Mouse (Mus musculus): ENCODE measurements around the gene Gm7030. TPM values are rescaled to one million over a fixed set of nuclear protein-coding genes. Genes with fewer than 3 reads are reported as not detected.
"Not testable (repeated sequence)": the region's sequence is repeated elsewhere in the genome, so short reads cannot be mapped to it uniquely, and the experiment has no call there.

Gene Gm7030
- not detected in 2 replicates for polyA plus RNA-seq (2015; fragmentation: Nextera tagmentation; extraction: Ambion mirVana)

DNA sequence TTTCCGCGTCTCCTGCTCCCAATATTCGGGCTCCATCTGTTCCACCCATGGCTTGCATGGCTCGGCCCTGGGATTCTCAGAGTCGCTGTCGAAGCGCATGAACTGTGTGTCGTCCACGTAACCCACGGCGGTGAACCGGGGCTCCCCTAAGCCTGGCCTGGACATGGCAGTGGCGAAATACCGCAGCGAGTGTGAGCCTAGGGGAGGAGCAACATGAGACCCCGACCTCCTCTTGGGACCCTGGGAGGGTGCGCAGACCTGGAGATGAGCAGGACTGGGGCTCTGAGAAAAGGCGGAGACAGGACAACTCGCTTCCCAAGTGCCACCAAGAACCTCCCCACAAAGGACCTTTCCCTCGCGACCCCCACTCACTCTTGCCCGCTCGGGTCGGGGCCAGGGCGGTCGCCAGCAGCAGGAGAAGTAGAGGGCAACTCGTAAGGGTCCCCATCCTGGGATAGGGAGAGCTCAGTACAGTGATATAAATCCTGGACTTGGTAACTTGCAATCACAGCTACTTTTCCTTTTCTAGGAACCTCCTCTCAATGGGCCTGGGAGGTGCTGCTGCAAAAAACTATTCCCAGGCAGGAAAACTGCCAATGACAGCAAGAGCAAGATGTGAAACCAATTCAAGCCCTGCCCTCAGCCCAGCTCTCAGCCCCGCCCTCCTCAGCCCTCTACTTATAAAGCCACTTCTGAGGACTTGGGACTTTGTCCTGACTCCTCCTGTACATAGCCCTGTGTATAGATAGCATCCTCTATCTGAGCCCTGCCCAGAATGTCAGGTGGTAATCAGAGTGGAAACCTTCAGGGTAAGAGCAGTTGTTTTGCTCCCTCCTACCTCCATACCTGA, at the start of gene Gm7030:
Gm7030 (minus strand) TSS at position 458 of the 850 bp plus-strand sequence.
- 20% methylated on average over 28 of the region's 28 CpGs for WGBS
- H3K27me3 ChIP-seq, result peaks cover 22% of the 10 kb centered on the region; the same call in 1 of the 2 replicates
- not testable (repeated sequence) for H3K27ac ChIP-seq; H3K4me3 ChIP-seq; H3K36me3 ChIP-seq; H3K4me2 ChIP-seq; H3K4me1 ChIP-seq; H3K9ac ChIP-seq; ATAC-seq (ENCODE audit: insufficient number of reproducible peaks, low FRiP score, low TSS enrichment, low read depth); H3K9me3 ChIP-seq

DNA sequence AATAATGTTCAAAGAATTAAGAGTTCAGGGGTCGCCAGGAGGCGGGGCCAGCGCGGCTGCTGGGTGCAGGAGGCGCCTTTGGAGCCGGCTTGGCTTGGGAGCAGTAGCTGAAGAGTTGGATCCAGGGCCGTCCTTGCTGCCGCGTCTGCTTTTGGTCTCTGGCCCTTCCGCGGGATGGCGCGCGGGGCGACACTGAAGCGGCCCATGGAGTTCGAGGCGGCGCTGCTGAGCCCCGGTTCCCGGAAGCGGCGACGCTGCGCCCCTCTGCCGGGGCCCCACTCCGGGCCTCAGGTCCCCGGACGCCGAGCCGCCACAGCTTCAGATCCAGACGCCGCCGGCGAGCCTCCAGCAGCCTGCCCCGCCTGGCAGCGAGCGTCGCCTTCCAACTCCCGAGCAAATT, 49.7 kb upstream of the Gm7030 start:
- H3K9ac ChIP-seq, result peak overlapping the region; percentile 33; the same call in 1 of the 2 replicates
- not testable (repeated sequence) for ATAC-seq (ENCODE audit: insufficient number of reproducible peaks, low FRiP score, low TSS enrichment, low read depth); H3K4me1 ChIP-seq; H3K27ac ChIP-seq; H3K36me3 ChIP-seq; H3K9me3 ChIP-seq
- H3K4me3 ChIP-seq, result peak overlapping the region; percentile 42
- H3K27me3 ChIP-seq, result peaks cover 28% of the 10 kb centered on the region
- WGBS, result under 1% methylated on average over 40 of the region's 40 CpGs
- peak overlapping the region; percentile 71 for H3K4me2 ChIP-seq

DNA sequence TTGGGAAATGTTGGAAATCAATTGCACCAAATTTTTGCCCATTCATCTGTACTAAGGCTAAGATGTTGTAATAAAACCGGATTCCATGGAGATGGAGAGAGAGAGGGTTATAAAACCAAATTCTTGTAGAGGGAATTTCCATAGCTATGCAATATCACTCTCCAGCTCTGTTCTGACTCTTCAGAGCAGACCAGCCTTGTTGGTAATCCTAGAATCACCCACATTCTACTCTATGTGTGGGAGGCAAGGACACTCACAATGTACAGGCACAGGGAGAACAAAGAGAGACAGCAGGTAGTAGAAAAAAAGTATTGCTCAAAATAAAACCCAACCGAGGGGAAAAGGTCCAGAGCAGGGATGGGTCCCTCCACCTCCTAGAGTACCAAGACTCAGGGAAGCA, 46.9 kb upstream of the Gm7030 start:
- not testable (repeated sequence) for H3K4me3 ChIP-seq; H3K4me2 ChIP-seq; ATAC-seq (ENCODE audit: insufficient number of reproducible peaks, low FRiP score, low TSS enrichment, low read depth); H3K27ac ChIP-seq; H3K9ac ChIP-seq; H3K4me1 ChIP-seq; H3K36me3 ChIP-seq; H3K9me3 ChIP-seq
- H3K27me3 ChIP-seq, result peaks cover 11% of the 10 kb centered on the region; the same call in 1 of the 2 replicates
- no CpG with 5 or more reads among the region's 2 CpGs for WGBS

GRCm38 (mm10) chr17:36170287-36170814, 41.1 kb upstream of the Gm7030 start:
- no peak for ATAC-seq (ENCODE audit: insufficient number of reproducible peaks, low FRiP score, low TSS enrichment, low read depth)
- Histone ChIP-seq H3K4me1 (peaks cover 11% of the 10 kb centered on the region), H3K27ac (no peak overlapping the region), H3K4me3 (no peak overlapping the region), H3K9ac (no peak overlapping the region), H3K36me3 (no peaks in the 10 kb centered on the region), H3K4me2 (no peak overlapping the region), H3K27me3 (peaks cover 49% of the 10 kb centered on the region), H3K9me3 (no peaks in the 10 kb centered on the region)
- 55% methylated on average over 1 of the region's 1 CpGs for WGBS

DNA sequence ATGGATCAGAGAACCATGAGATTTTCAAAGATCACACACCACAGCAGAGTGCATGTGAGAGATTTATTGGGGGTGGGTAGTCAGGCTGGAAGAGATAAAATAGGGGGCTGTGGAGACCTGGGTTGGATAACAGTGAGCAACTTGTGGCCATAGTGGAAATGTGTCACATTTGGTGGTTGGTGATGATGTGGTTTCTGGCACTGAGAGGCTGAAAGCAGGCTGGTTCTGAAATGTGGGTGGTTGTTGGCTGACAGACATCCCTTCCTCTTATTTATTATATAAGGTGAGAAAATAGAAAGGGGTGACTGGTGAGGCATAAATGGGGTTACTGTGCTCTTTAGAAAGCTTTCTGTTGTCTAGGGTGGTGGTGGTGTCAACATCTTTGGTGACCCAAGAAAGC, 40.5 kb upstream of the Gm7030 start:
- no peak overlapping the region for H3K9ac ChIP-seq
- no peak overlapping the region for H3K4me2 ChIP-seq
- H3K27me3 ChIP-seq, result peaks cover 55% of the 10 kb centered on the region
- H3K36me3 ChIP-seq, result no peaks in the 10 kb centered on the region
- peaks cover 11% of the 10 kb centered on the region for H3K4me1 ChIP-seq
- H3K4me3 ChIP-seq, result no peak overlapping the region
- H3K9me3 ChIP-seq, result no peaks in the 10 kb centered on the region
- H3K27ac ChIP-seq, result no peak overlapping the region
- no peak for ATAC-seq (ENCODE audit: insufficient number of reproducible peaks, low FRiP score, low TSS enrichment, low read depth)

DNA sequence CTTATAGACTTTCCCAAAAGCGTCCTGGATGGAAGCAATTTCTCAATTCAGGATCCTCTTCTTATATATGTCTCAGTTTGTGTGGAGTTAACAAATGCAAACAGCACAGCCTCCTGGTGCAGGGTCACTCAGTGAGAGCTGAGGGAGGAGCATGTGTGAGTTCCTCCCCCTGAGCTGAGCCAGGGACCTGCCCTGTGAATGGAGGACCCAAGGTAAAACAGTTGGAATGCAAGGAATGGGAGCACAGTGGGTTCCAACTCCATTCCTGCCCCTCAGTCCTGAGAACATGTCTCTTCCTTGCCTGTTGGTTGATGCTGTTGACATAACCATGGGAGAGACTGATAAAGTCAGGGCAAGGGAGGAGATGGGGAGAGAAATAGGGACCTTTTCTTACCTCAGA, 39.9 kb upstream of the Gm7030 start:
- not testable (repeated sequence) for H3K27ac ChIP-seq; H3K36me3 ChIP-seq; H3K4me2 ChIP-seq; ATAC-seq (ENCODE audit: insufficient number of reproducible peaks, low FRiP score, low TSS enrichment, low read depth); H3K9ac ChIP-seq; H3K9me3 ChIP-seq; H3K4me3 ChIP-seq
- 61% methylated on average over 1 of the region's 1 CpGs for WGBS
- Histone ChIP-seq H3K27me3 (peaks cover 59% of the 10 kb centered on the region), H3K4me1 (peaks cover 11% of the 10 kb centered on the region)

DNA sequence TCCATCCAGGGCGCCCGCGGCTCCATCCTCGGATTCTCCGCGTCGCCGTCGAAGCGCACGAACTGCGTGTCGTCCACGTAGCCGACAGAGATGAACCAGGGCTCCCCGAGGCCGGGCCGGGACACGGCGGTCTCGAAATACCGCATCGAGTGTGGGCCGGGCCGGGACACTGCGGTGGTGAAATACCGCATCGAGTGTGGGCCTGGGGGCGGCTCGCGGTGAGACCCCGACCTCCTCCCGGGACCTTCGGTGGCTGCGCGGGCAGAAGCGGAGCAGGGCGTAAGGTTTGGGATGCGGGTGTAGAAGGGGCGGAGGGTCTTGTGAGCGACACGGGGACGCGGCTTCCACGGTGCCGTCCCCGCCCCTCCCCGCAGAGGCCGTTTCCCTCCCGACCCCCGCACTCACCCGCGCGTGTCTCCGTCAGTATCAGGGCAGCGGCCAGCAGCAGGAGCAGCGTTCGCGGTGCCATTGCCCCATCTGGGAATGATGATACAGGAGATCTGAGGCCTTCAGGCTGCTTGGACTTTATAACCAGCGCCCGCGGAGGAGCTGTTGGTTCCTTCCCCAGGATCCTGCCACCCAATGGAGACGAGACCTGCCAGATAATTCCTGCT, 38.9 kb upstream of the Gm7030 start, which contains the start of gene Gm8909:
Gm8909 (minus strand) TSS at position 499 of the 614 bp plus-strand sequence.
- H3K9ac ChIP-seq, result no peak within 1 kb of the TSS
- H3K4me3 ChIP-seq, result peak within 1 kb of the TSS; percentile 38
- H3K27ac ChIP-seq, result no peak within 1 kb of the TSS
- no peaks in the 10 kb centered on the region for H3K36me3 ChIP-seq
- no peaks in the 10 kb centered on the region for H3K9me3 ChIP-seq
- no peak for ATAC-seq (ENCODE audit: insufficient number of reproducible peaks, low FRiP score, low TSS enrichment, low read depth)
- peak within 1 kb of the TSS; percentile 51 for H3K4me2 ChIP-seq
- peaks cover 11% of the 10 kb centered on the region for H3K4me1 ChIP-seq
- 3% methylated on average over 62 of the region's 63 CpGs for WGBS
- H3K27me3 ChIP-seq, result peaks cover 66% of the 10 kb centered on the region

DNA sequence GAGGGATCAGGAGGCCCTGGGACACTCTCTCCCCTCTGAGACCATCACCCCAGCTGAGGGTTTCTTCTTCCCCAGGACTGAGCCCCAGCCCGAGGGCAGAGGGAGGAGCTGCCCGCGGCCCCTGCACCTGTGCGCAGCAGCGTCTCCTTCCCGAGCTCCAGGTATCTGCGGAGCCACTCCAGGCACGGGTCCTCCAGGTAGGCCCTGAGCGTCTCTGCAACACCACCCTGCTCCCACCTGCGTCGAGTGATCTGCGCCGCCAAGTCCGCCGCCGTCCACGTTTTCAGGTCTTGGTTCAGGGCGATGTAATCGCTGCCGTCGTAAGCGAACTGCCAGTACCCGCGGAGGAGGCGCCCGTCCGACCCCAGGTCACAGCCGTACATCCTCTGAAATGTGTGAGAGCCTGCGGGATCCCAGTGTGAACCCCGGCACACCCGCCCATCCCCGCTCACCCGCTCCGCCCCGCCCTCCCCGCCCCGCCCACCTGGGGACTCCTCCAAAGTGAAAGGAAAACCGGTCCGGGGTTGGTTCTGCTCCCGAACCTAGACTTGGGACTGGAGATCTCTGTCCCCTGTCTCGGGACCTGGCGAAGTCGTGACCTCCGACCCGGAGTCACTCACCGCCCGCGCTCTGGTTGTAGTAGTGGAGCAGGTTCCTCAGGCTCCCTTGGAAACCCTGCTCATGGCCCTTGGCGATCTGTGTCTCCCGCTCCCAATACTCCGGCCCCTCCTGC, 38.2 kb upstream of the Gm7030 start:
- Histone ChIP-seq H3K4me1 (peaks cover 11% of the 10 kb centered on the region), H3K27me3 (peaks cover 70% of the 10 kb centered on the region), H3K9ac (no peak overlapping the region), H3K27ac (no peak overlapping the region), H3K36me3 (no peaks in the 10 kb centered on the region), H3K4me3 (peak overlapping the region; percentile 38), H3K4me2 (peak overlapping the region; percentile 51), H3K9me3 (no peaks in the 10 kb centered on the region)
- no peak for ATAC-seq (ENCODE audit: insufficient number of reproducible peaks, low FRiP score, low TSS enrichment, low read depth)
- WGBS, result 1% methylated on average over 46 of the region's 51 CpGs

- Histone ChIP-seq H3K27me3 (peaks cover 75% of the 10 kb centered on the region), H3K4me1 (peaks cover 11% of the 10 kb centered on the region)
- ATAC-seq (ENCODE audit: insufficient number of reproducible peaks, low FRiP score, low TSS enrichment, low read depth); H3K9ac ChIP-seq; H3K36me3 ChIP-seq; H3K4me3 ChIP-seq; H3K9me3 ChIP-seq; H3K27ac ChIP-seq; H3K4me2 ChIP-seq: not testable (repeated sequence)
- WGBS, result 19% methylated on average over 2 of the region's 2 CpGs
These were observed 37.7 kb upstream of the Gm7030 start for GRCm38 (mm10) chr17:36166901-36167300.

DNA sequence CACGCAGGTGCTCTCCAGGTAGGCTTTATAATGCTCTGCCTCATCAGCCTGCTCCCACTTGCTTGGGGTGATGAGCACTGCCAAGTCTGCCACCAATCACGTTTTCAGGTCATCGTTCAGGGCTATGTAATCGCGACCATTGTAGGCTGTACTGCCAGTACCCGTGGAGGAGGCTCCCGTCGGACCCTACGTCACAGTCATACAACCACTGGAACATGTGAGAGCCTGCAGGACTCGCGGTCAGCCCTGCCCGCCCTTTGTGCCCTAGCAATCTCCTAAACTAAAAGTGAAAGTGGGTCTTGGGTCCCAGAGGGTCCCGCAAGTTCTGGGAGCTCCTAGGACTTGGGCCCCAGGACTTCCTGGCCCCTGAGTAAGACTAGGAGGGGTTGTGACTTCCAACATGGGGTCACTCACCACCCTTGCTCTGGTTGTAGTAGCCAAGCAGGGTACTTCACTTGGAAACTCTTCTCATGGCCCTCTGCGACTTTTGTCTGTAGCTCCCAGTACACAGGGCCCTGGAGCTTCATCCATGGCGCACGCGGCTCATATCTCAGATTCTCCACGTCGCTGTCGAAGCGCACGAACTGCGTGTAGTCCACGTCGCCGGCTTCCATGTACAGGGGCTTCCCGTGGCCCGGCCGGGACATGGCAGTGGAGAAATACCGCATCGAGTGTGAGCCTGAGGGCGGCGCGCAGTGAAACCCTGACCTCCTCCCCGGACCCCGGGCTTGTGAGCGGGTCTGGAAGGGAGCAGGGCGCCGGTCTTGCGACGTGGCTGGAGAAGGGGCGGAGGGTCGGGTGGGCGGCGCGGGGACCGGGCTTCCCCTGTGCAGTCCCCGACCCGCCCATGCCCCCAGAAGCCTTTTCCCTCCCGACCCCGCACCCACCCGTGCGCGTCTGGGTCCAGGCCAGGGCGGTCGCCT, 32.2 kb upstream of the Gm7030 start:
- peaks cover 13% of the 10 kb centered on the region for H3K4me1 ChIP-seq
- 2% methylated on average over 52 of the region's 56 CpGs for WGBS
- no peak overlapping the region for H3K27ac ChIP-seq
- H3K9ac ChIP-seq, result no peak overlapping the region
- H3K27me3 ChIP-seq, result peaks cover 72% of the 10 kb centered on the region
- H3K4me2 ChIP-seq, result peak overlapping the region; percentile 25
- H3K9me3 ChIP-seq, result no peaks in the 10 kb centered on the region
- ATAC-seq (ENCODE audit: insufficient number of reproducible peaks, low FRiP score, low TSS enrichment, low read depth), result no peak
- peak overlapping the region; percentile 19; the same call in 1 of the 2 replicates for H3K4me3 ChIP-seq
- no peaks in the 10 kb centered on the region for H3K36me3 ChIP-seq

- not testable (repeated sequence) for H3K27ac ChIP-seq; H3K36me3 ChIP-seq; H3K9ac ChIP-seq; H3K9me3 ChIP-seq; ATAC-seq (ENCODE audit: insufficient number of reproducible peaks, low FRiP score, low TSS enrichment, low read depth)
- Histone ChIP-seq H3K4me2 (peak overlapping the region; percentile 65), H3K4me1 (peaks cover 13% of the 10 kb centered on the region), H3K4me3 (peak overlapping the region; percentile 34), H3K27me3 (peaks cover 72% of the 10 kb centered on the region)
- 13% methylated on average over 11 of the region's 11 CpGs for WGBS
These were observed 29.0 kb upstream of the Gm7030 start for GRCm38 (mm10) chr17:36158264-36158663.

Measured in limb, embryonic 15.5 days (tissue).